Mouse (Mus musculus): ENCODE data around the gene Prr12. TPM values are rescaled to one million over a fixed set of nuclear protein-coding genes. Genes with fewer than 3 reads are reported as not detected.
"Not testable (repeated sequence)": the region's sequence is repeated elsewhere in the genome, so short reads cannot be mapped to it uniquely, and the experiment has no call there.

Gene Prr12
- polyA plus RNA-seq, 1 experiment from 2014 or later: 16.2 TPM

GRCm38 (mm10) chr7:45025601-45026220 lies 27.0 kb downstream of the Prr12 start:
- H3K9me3 ChIP-seq: no peaks in the 10 kb centered on the region
- no peak overlapping the region for H3K9ac ChIP-seq
- H3K27me3 ChIP-seq (replicated peaks): no peaks in the 10 kb centered on the region
- 80% methylated on average over 8 of the region's 8 CpGs for WGBS
- peaks cover 12% of the 10 kb centered on the region; the same call in 1 of the 2 replicates for H3K4me1 ChIP-seq
- H3K36me3 ChIP-seq (replicated peaks): peaks cover 33% of the 10 kb centered on the region
- H3K4me2 ChIP-seq: no peak overlapping the region
- peak overlapping the region; percentile 17; the same call in 1 of the 2 replicates for H3K27ac ChIP-seq
- H3K4me3 ChIP-seq: no peak overlapping the region
- no peak for ATAC-seq (replicated peaks)

- peaks cover 22% of the 10 kb centered on the region for H3K36me3 ChIP-seq (replicated peaks)
- no peak overlapping the region for H3K4me3 ChIP-seq
- H3K27ac ChIP-seq: no peak overlapping the region
- H3K4me1 ChIP-seq: peaks cover 12% of the 10 kb centered on the region; the same call in 1 of the 2 replicates
- H3K4me2 ChIP-seq: no peak overlapping the region
- H3K27me3 ChIP-seq (replicated peaks): no peaks in the 10 kb centered on the region
- no peak overlapping the region for H3K9ac ChIP-seq
- ATAC-seq (replicated peaks): 0 out of 2 replicates have a peak, but pooled peaks have one; percentile 12
- H3K9me3 ChIP-seq: no peaks in the 10 kb centered on the region
- WGBS: 88% methylated on average over 15 of the region's 15 CpGs
These were observed 28.1 kb downstream of the Prr12 start for GRCm38 (mm10) chr7:45024281-45025248.

GRCm38 (mm10) chr7:45023711-45024110 lies 29.0 kb downstream of the Prr12 start:
- peaks cover 15% of the 10 kb centered on the region for H3K36me3 ChIP-seq (replicated peaks)
- not testable (repeated sequence) for ATAC-seq (replicated peaks); H3K27ac ChIP-seq; H3K4me3 ChIP-seq; H3K27me3 ChIP-seq (replicated peaks); H3K9ac ChIP-seq; H3K4me2 ChIP-seq; H3K9me3 ChIP-seq
- 83% methylated on average over 5 of the region's 5 CpGs for WGBS
- H3K4me1 ChIP-seq: peaks cover 12% of the 10 kb centered on the region; the same call in 1 of the 2 replicates

GRCm38 (mm10) chr7:45020225-45020624 lies 32.5 kb downstream of the Prr12 start:
- ATAC-seq (replicated peaks): no peak
- no peaks in the 10 kb centered on the region for H3K9me3 ChIP-seq
- H3K4me1 ChIP-seq: peaks cover 17% of the 10 kb centered on the region
- H3K4me2 ChIP-seq: no peak overlapping the region
- H3K4me3 ChIP-seq: no peak overlapping the region
- H3K36me3 ChIP-seq (replicated peaks): no peaks in the 10 kb centered on the region
- H3K9ac ChIP-seq: no peak overlapping the region
- H3K27ac ChIP-seq: no peak overlapping the region
- 83% methylated on average over 9 of the region's 9 CpGs for WGBS
- no peaks in the 10 kb centered on the region for H3K27me3 ChIP-seq (replicated peaks)

- Histone ChIP-seq H3K9me3 (no peaks in the 10 kb centered on the region), H3K9ac (no peak overlapping the region), H3K27me3 (replicated peaks) (no peaks in the 10 kb centered on the region), H3K4me3 (no peak overlapping the region), H3K4me1 (peaks cover 27% of the 10 kb centered on the region), H3K4me2 (peak overlapping the region; percentile 77), H3K36me3 (replicated peaks) (no peaks in the 10 kb centered on the region), H3K27ac (no peak overlapping the region)
- WGBS: 41% methylated on average over 8 of the region's 8 CpGs
- no peak for ATAC-seq (replicated peaks)
These were observed 33.6 kb downstream of the Prr12 start for GRCm38 (mm10) chr7:45019031-45019571.

- Histone ChIP-seq H3K27ac (peak within 1 kb of the TSS; percentile 77), H3K4me2 (peak within 1 kb of the TSS; percentile 77), H3K4me1 (peaks cover 27% of the 10 kb centered on the region), H3K9ac (peak within 1 kb of the TSS; percentile 38), H3K27me3 (replicated peaks) (no peaks in the 10 kb centered on the region), H3K4me3 (peak within 1 kb of the TSS; percentile 92), H3K36me3 (replicated peaks) (peaks cover 10% of the 10 kb centered on the region; the same call in 1 of the 2 replicates), H3K9me3 (no peaks in the 10 kb centered on the region)
- 0% methylated on average over 36 of the region's 36 CpGs for WGBS
- peak; percentile 77 for ATAC-seq (replicated peaks)
These were observed 35.2 kb downstream of the Prr12 start, which contains the start of gene Rras for GRCm38 (mm10) chr7:45017242-45018061. TSS of gene Rras (plus strand) at chr7:45017961.

GRCm38 (mm10) chr7:45016761-45017160 lies 35.9 kb downstream of the Prr12 start:
- Histone ChIP-seq H3K27me3 (replicated peaks) (no peaks in the 10 kb centered on the region), H3K4me3 (peak overlapping the region; percentile 92), H3K27ac (peak overlapping the region; percentile 77), H3K9ac (peak overlapping the region; percentile 38), H3K4me1 (peaks cover 27% of the 10 kb centered on the region), H3K9me3 (no peaks in the 10 kb centered on the region), H3K4me2 (peak overlapping the region; percentile 77), H3K36me3 (replicated peaks) (peaks cover 17% of the 10 kb centered on the region; the same call in 1 of the 2 replicates)
- 5% methylated on average over 4 of the region's 4 CpGs for WGBS
- ATAC-seq (replicated peaks): no peak

- no peaks in the 10 kb centered on the region for H3K9me3 ChIP-seq
- WGBS: 1% methylated on average over 69 of the region's 69 CpGs
These were observed 36.6 kb downstream of the Prr12 start, which contains the start of gene Scaf1 for GRCm38 (mm10) chr7:45015957-45016612. TSS of gene Scaf1 (minus strand) at chr7:45016363.

GRCm38 (mm10) chr7:45015344-45015956 lies 37.2 kb downstream of the Prr12 start:
- H3K36me3 ChIP-seq (replicated peaks): peaks cover 19% of the 10 kb centered on the region; the same call in 1 of the 2 replicates
- no peaks in the 10 kb centered on the region for H3K9me3 ChIP-seq
- H3K27me3 ChIP-seq (replicated peaks): no peaks in the 10 kb centered on the region
- H3K4me1 ChIP-seq: peaks cover 27% of the 10 kb centered on the region
- WGBS: 3% methylated on average over 20 of the region's 20 CpGs
- peak overlapping the region; percentile 77 for H3K4me2 ChIP-seq
- peak overlapping the region; percentile 95 for H3K9ac ChIP-seq
- H3K4me3 ChIP-seq: peak overlapping the region; percentile 92
- no peak for ATAC-seq (replicated peaks)
- H3K27ac ChIP-seq: peak overlapping the region; percentile 84

More at GRCm38 (mm10) chr7:45015957-45016612, 36.6 kb downstream of the Prr12 start, which contains the start of gene Scaf1:
- H3K36me3 ChIP-seq (replicated peaks): peaks cover 19% of the 10 kb centered on the region; the same call in 1 of the 2 replicates
- H3K4me3 ChIP-seq: peak within 1 kb of the TSS; percentile 92
- H3K4me2 ChIP-seq: peak within 1 kb of the TSS; percentile 77
- peak; percentile 94 for ATAC-seq (replicated peaks)
- H3K27me3 ChIP-seq (replicated peaks): no peaks in the 10 kb centered on the region
- peaks cover 27% of the 10 kb centered on the region for H3K4me1 ChIP-seq
- peak within 1 kb of the TSS; percentile 95 for H3K9ac ChIP-seq
- peak within 1 kb of the TSS; percentile 84 for H3K27ac ChIP-seq

- no peaks in the 10 kb centered on the region for H3K27me3 ChIP-seq (replicated peaks)
- 97% methylated on average over 3 of the region's 3 CpGs for WGBS
- H3K4me1 ChIP-seq: peaks cover 27% of the 10 kb centered on the region
- H3K36me3 ChIP-seq (replicated peaks): peaks cover 30% of the 10 kb centered on the region
- H3K4me2 ChIP-seq: no peak overlapping the region
- H3K9ac ChIP-seq: no peak overlapping the region
- H3K9me3 ChIP-seq: no peaks in the 10 kb centered on the region
- no peak overlapping the region for H3K4me3 ChIP-seq
- no peak overlapping the region for H3K27ac ChIP-seq
- ATAC-seq (replicated peaks): no peak
These were observed 38.6 kb downstream of the Prr12 start for GRCm38 (mm10) chr7:45014096-45014451.
